ENCODE assay signal across 11 mouse cellular contexts in the genomic region with DNA sequence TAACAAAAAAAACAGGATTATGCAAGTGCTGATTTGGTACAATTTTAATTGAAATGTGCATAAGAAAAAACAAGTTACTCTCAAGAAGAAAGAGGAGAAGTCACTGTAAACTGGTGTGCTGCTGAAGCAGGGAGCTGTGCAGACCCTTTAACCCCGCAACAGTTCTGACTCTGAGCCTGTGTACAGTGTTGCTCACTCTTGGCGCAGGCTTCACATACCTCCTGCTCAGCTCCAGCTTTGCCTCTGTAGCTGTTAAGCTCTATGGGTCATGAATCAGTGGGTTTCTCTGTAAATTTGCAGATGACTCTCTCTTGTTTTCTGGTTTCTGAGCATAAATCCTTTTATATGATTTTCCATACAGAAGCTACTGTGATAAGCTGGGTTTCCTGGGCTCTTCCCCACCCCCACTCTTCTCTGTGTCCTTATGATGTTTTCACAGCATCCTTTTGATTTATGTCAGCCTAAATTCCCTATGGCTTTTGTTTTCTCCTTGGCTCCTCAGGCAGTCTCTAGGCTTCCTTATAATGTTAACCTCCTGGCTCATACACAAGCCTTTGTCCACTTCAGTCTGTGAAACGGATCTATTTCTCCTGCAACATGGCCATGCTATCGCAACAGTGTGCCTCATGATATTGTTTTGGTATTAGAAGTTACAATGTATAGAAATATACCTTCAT. TPM values are rescaled to one million over a fixed set of nuclear protein-coding genes. Genes with fewer than 3 reads are reported as not detected.
A peak's percentile ranks its signal among the peaks of the same experiment; 100 is the strongest.
DNase-seq lines count a peak whose midpoint lies in the region; ATAC-seq and TF ChIP-seq lines count a peak whose summit lies in the region.
"Had no signal": no experiment of that assay in that cellular context is flagged by ENCODE, and none has a peak within 500 bp of the region (broad histone marks: within the 10 kb centered on the region; RNA-seq: fewer than 3 reads in every experiment).

No protein-coding gene starts in this region.

- in situ Hi-C loops in Patski (cut with MboI; ENCODE audit: low pct_unique_long_range_greater_than_20kb), result no loop called here

- H3K36me3 ChIP-seq in kidney, embryonic 16.5 days (ENCODE audit: insufficient read depth, low read length), result no peaks in the 10 kb centered on the region
- no peaks in the 10 kb centered on the region for H3K36me3 ChIP-seq in kidney, adult 2 months (ENCODE audit: control insufficient read depth, insufficient read depth, low read length)
- no peaks in the 10 kb centered on the region for H3K36me3 ChIP-seq in hindbrain, embryonic 12.5 days
- no peaks in the 10 kb centered on the region for H3K36me3 ChIP-seq in midbrain, embryonic 16.5 days (ENCODE audit: control insufficient read depth, insufficient read depth, low read length)
- H3K36me3 ChIP-seq: embryonic facial prominence, embryonic 13.5 days had no signal

- H3K4me2 ChIP-seq in kidney, embryonic 16.5 days (replicated peaks; ENCODE audit: low read depth, low read length), result no peak overlapping the region
- H3K4me2 ChIP-seq in hindbrain, embryonic 12.5 days (replicated peaks), result no peak overlapping the region
- H3K4me2 ChIP-seq in midbrain, embryonic 16.5 days (ENCODE audit: low read length), result no peak overlapping the region
- H3K4me2 ChIP-seq: embryonic facial prominence, embryonic 13.5 days had no signal

- no peak for TF ChIP-seq CTCF in kidney, adult 2 months (conservative IDR thresholded peaks at IDR 0.05; ENCODE audit: insufficient read depth, insufficient read length, low read depth, low read length)
- TF ChIP-seq CTCF in Patski (IDR thresholded peaks at IDR 0.05), result no peak

- no peak overlapping the region for H3K4me3 ChIP-seq in kidney, embryonic 16.5 days (ENCODE audit: low read length)
- H3K4me3 ChIP-seq in kidney, adult 2 months (ENCODE audit: insufficient read depth, low read depth, low read length), result no peak overlapping the region
- H3K4me3 ChIP-seq in hindbrain, embryonic 12.5 days, result no peak overlapping the region
- no peak overlapping the region for H3K4me3 ChIP-seq in midbrain, embryonic 16.5 days (ENCODE audit: low read depth, low read length)
- H3K4me3 ChIP-seq: embryonic facial prominence, embryonic 13.5 days had no signal

- no peaks in the 10 kb centered on the region for H3K9me3 ChIP-seq in kidney, embryonic 16.5 days (ENCODE audit: low read length)
- H3K9me3 ChIP-seq in hindbrain, embryonic 12.5 days (replicated peaks), result no peaks in the 10 kb centered on the region
- H3K9me3 ChIP-seq in midbrain, embryonic 16.5 days (replicated peaks; ENCODE audit: control insufficient read depth, low read length, poor library complexity, severe bottlenecking), result no peaks in the 10 kb centered on the region
- H3K9me3 ChIP-seq: embryonic facial prominence, embryonic 13.5 days had no signal

- H3K27me3 ChIP-seq in kidney, embryonic 16.5 days (ENCODE audit: insufficient read depth, low read length), result no peaks in the 10 kb centered on the region
- no peaks in the 10 kb centered on the region for H3K27me3 ChIP-seq in kidney, adult 2 months (replicated peaks; ENCODE audit: control insufficient read depth, insufficient read depth, low read length)
- H3K27me3 ChIP-seq in Patski, result no peaks in the 10 kb centered on the region
- H3K27me3 ChIP-seq in hindbrain, embryonic 12.5 days, result no peaks in the 10 kb centered on the region
- H3K27me3 ChIP-seq in midbrain, embryonic 16.5 days (ENCODE audit: control insufficient read depth, insufficient read depth, low read depth, low read length), result no peaks in the 10 kb centered on the region
- H3K27me3 ChIP-seq: embryonic facial prominence, embryonic 13.5 days had no signal

- H3K4me1 ChIP-seq in kidney, embryonic 16.5 days (ENCODE audit: insufficient read depth, low read length), result peaks cover 8% of the 10 kb centered on the region
- no peaks in the 10 kb centered on the region for H3K4me1 ChIP-seq in kidney, adult 2 months (ENCODE audit: control insufficient read depth, insufficient read depth, low read length)
- H3K4me1 ChIP-seq in hindbrain, embryonic 12.5 days, result peaks cover 6% of the 10 kb centered on the region
- peaks cover 3% of the 10 kb centered on the region; the same call in 1 of the 2 replicates for H3K4me1 ChIP-seq in midbrain, embryonic 16.5 days (ENCODE audit: control insufficient read depth, insufficient read depth, low read length)
- H3K4me1 ChIP-seq: embryonic facial prominence, embryonic 13.5 days had no signal

- H3K9ac ChIP-seq in kidney, embryonic 16.5 days (replicated peaks; ENCODE audit: low read length), result no peak overlapping the region
- H3K9ac ChIP-seq in hindbrain, embryonic 12.5 days, result no peak overlapping the region
- no peak overlapping the region for H3K9ac ChIP-seq in midbrain, embryonic 16.5 days (ENCODE audit: low read depth, low read length)
- H3K9ac ChIP-seq: embryonic facial prominence, embryonic 13.5 days had no signal

- peak overlapping the region; percentile 40; the same call in 1 of the 2 replicates for H3K27ac ChIP-seq in kidney, embryonic 16.5 days (ENCODE audit: low read length)
- H3K27ac ChIP-seq in kidney, adult 2 months (ENCODE audit: insufficient read depth, low read depth, low read length), result no peak overlapping the region
- H3K27ac ChIP-seq in hindbrain, embryonic 12.5 days, result peak overlapping the region; percentile 5; the same call in 1 of the 2 replicates
- H3K27ac ChIP-seq in midbrain, embryonic 16.5 days (ENCODE audit: low read length), result no peak overlapping the region
- H3K27ac ChIP-seq: embryonic facial prominence, embryonic 13.5 days; stomach, postnatal 0 days had no signal

- 48% methylated on average over 4 of the region's 4 CpGs for WGBS in kidney, embryonic 16.5 days
- 58% methylated on average over 4 of the region's 4 CpGs for WGBS in kidney, adult 2 months
- WGBS in hindbrain, embryonic 12.5 days, result 65% methylated on average over 4 of the region's 4 CpGs
- WGBS in midbrain, embryonic 16.5 days, result 40% methylated on average over 4 of the region's 4 CpGs

- CTCF ChIA-PET in Patski (lab: Charles Lee), result interaction anchor here (1.2 to 1.8 kb wide), 3 partner anchors 10 to 30 kb away, joined by 3 to 4 read pairs (median 4); a partner anchor contains a TSS

- POLR2A ChIA-PET in Patski (lab: Charles Lee), result no interaction called here

- DNase-seq in kidney, adult 2 months, result no peak
- DNase-seq in Patski (ENCODE audit: low read depth, low spot score), result peak; percentile 35
- no peak for DNase-seq in c-Kit-positive CD71-positive TER-119-positive erythroid progenitor cells, embryonic 14.5 days (ENCODE audit: low spot score)
- no peak for DNase-seq in retina, postnatal 1 day
- DNase-seq: cerebellum, adult 9-10 months; heart, postnatal 4 days had no signal

- ATAC-seq in kidney, embryonic 16.5 days (ENCODE audit: low FRiP score, low TSS enrichment), result peak; percentile 89
- ATAC-seq in Patski, result peak; percentile 99
- ATAC-seq in hindbrain, embryonic 12.5 days (ENCODE audit: low FRiP score), result peak; percentile 39; the same call in 1 of the 2 replicates
- peak; percentile 81; the same call in 1 of the 2 replicates for ATAC-seq in midbrain, embryonic 16.5 days

- TF ChIP-seq POLR2A in kidney, adult 2 months (IDR thresholded peaks at IDR 0.05; ENCODE audit: low read depth, low read length), result no peak

RNA-seq across cellular contexts. Expression of a gene that starts 30.1 kb away (rescaled TPM):
- 17.4 and 19.5 TPM in 2 replicates for polyA plus RNA-seq in kidney, embryonic 16.5 days (2015; fragmentation: Nextera tagmentation; extraction: Ambion mirVana)
- 4.2 and 5.1 TPM in 2 replicates for polyA plus RNA-seq in kidney, adult 2 months (2012; rRNA removed)
- polyA plus RNA-seq in Patski (2021), result 1.6 TPM
- 17.9 and 20.8 TPM in 2 replicates for polyA plus RNA-seq in hindbrain, embryonic 12.5 days (2016; fragmentation: Nextera tagmentation; extraction: Ambion mirVana)
- 19.8 and 21.5 TPM in 2 replicates for polyA plus RNA-seq in midbrain, embryonic 16.5 days (2015; fragmentation: Nextera tagmentation; extraction: Ambion mirVana)

Comparison
In these comparisons a context has a peak if more than half of its experiments do, and no peak if none do; other contexts are left out.
1. H3K27ac ChIP-seq: peak in kidney, embryonic 16.5 days (single experiment) and hindbrain, embryonic 12.5 days (single experiment); none in kidney, adult 2 months (single experiment) and midbrain, embryonic 16.5 days (single experiment).
2. ATAC-seq: peak in every context shown above with its lines; median percentile 99 in Patski; 89 in kidney, embryonic 16.5 days; 81 in midbrain, embryonic 16.5 days; 39 in hindbrain, embryonic 12.5 days.